Mouse (Mus musculus): ENCODE results near the gene Susd2.
A peak's percentile ranks its signal among the peaks of the same experiment; 100 is the strongest.

The Susd2 gene

GRCm38 (mm10) chr10:75654053-75654452 is 10.2 kb upstream of the Susd2 start:
- DNase-seq (ENCODE audit: low spot score in 2 of 2): no peak

GRCm38 (mm10) chr10:75651381-75652068 is 7.7 kb upstream of the Susd2 start:
- DNase-seq (ENCODE audit: low spot score in 2 of 2): no peak

- no peak for DNase-seq (ENCODE audit: low spot score in 2 of 2)
Observed at GRCm38 (mm10) chr10:75650306-75650902, 6.6 kb upstream of the Susd2 start.

- DNase-seq (ENCODE audit: low spot score in 2 of 2): no peak
Observed at GRCm38 (mm10) chr10:75649406-75649995, 5.7 kb upstream of the Susd2 start.

GRCm38 (mm10) chr10:75649001-75649400 is 5.2 kb upstream of the Susd2 start:
- DNase-seq (ENCODE audit: low spot score in 2 of 2): no peak

- no peak for DNase-seq (ENCODE audit: low spot score in 2 of 2)
Observed at GRCm38 (mm10) chr10:75648091-75648490, 4.3 kb upstream of the Susd2 start.

GRCm38 (mm10) chr10:75647362-75647761 is 3.6 kb upstream of the Susd2 start:
- no peak for DNase-seq (ENCODE audit: low spot score in 2 of 2)

- DNase-seq (ENCODE audit: low spot score in 2 of 2): no peak
Observed at GRCm38 (mm10) chr10:75646406-75646805, 2.6 kb upstream of the Susd2 start.

GRCm38 (mm10) chr10:75645616-75646015 is 1.8 kb upstream of the Susd2 start:
- no peak for DNase-seq (ENCODE audit: low spot score in 2 of 2)

- DNase-seq (ENCODE audit: low spot score in 2 of 2): no peak
Observed at GRCm38 (mm10) chr10:75642891-75643290, 917 bp downstream of the Susd2 start.

- no peak for DNase-seq (ENCODE audit: low spot score in 2 of 2)
Observed at GRCm38 (mm10) chr10:75642436-75642835, 1.4 kb downstream of the Susd2 start.

- no peak for DNase-seq (ENCODE audit: low spot score in 2 of 2)
Observed at GRCm38 (mm10) chr10:75641721-75642222, 2.0 kb downstream of the Susd2 start.

GRCm38 (mm10) chr10:75637711-75638110 is 6.1 kb downstream of the Susd2 start:
- DNase-seq (ENCODE audit: low spot score in 2 of 2): no peak

GRCm38 (mm10) chr10:75636084-75636786 is 7.6 kb downstream of the Susd2 start:
- DNase-seq (ENCODE audit: low spot score in 2 of 2): no peak

- peak; percentile 85 to 89 for DNase-seq (ENCODE audit: low spot score in 2 of 2)
Observed at GRCm38 (mm10) chr10:75635693-75636055, 8.1 kb downstream of the Susd2 start.

- DNase-seq (ENCODE audit: low spot score in 2 of 2): peak in 1 of 2 experiments; percentile 3
Observed at GRCm38 (mm10) chr10:75635019-75635692, 8.7 kb downstream of the Susd2 start.

GRCm38 (mm10) chr10:75634610-75635009 is 9.2 kb downstream of the Susd2 start:
- DNase-seq (ENCODE audit: low spot score in 2 of 2): no peak

GRCm38 (mm10) chr10:75633576-75634139 is 10.2 kb downstream of the Susd2 start:
- no peak for DNase-seq (ENCODE audit: low spot score in 2 of 2)

GRCm38 (mm10) chr10:75633048-75633447 is 10.8 kb downstream of the Susd2 start:
- DNase-seq (ENCODE audit: low spot score in 2 of 2): no peak

GRCm38 (mm10) chr10:75632633-75633032 is 11.2 kb downstream of the Susd2 start:
- DNase-seq (ENCODE audit: low spot score in 2 of 2): peak in 1 of 2 experiments; percentile 4

GRCm38 (mm10) chr10:75627490-75627889 is 16.3 kb downstream of the Susd2 start:
- DNase-seq (ENCODE audit: low spot score in 2 of 2): no peak
